Mouse (Mus musculus) embryonic facial prominence, embryonic 12.5 days (tissue): ENCODE results near the gene Glb1l. TPM values are rescaled to one million over a fixed set of nuclear protein-coding genes. Genes with fewer than 3 reads are reported as not detected.

Experiments
- ATAC-seq: fragments of 200-750 bp; cut with Nextera tagmentation; 2 replicates; pipeline ENCODE4 v1.8.0; 2017; ENCODE audit not compliant: insufficient number of reproducible peaks, insufficient read depth, low FRiP score, low TSS enrichment
- H3K27ac ChIP-seq: fragments of 300-500 bp; sonication (generic); 2 replicates; pipeline ENCODE4 v1.5.1; 2016; ENCODE audit warnings: mild to moderate bottlenecking
- H3K27me3 ChIP-seq: fragments of 300-500 bp; sonication (generic); 2 replicates; pipeline ENCODE4 v1.6.1; 2016; ENCODE audit warnings: mild to moderate bottlenecking, moderate library complexity
- H3K36me3 ChIP-seq: fragments of 300-500 bp; sonication (generic); 2 replicates; pipeline ENCODE4 v1.6.1; 2016; ENCODE audit warnings: mild to moderate bottlenecking
- H3K4me1 ChIP-seq: fragments of 300-500 bp; sonication (generic); 2 replicates; pipeline ENCODE4 v1.6.1; 2016
- H3K4me2 ChIP-seq: fragments of 300-500 bp; sonication (generic); replicated peaks from 2 replicates; pipeline ENCODE4 v1.6.1; 2016; ENCODE audit warnings: mild to moderate bottlenecking, moderate library complexity
- H3K4me3 ChIP-seq: fragments of 300-500 bp; sonication (generic); 2 replicates; pipeline ENCODE4 v1.5.1; 2016; ENCODE audit warnings: mild to moderate bottlenecking
- H3K9ac ChIP-seq: fragments of 300-500 bp; sonication (generic); 2 replicates; pipeline ENCODE4 v1.6.1; 2016; ENCODE audit warnings: mild to moderate bottlenecking, moderate library complexity
- H3K9me3 ChIP-seq: fragments of 300-500 bp; sonication (generic); 2 replicates; pipeline ENCODE4 v1.6.1; 2016; ENCODE audit warnings: mild to moderate bottlenecking, moderate library complexity
- WGBS: fragments of 180-500 bp; shearing (Covaris S2); methylation state at CpG from one replicate; pipeline ENCODE4 v1.1.7; 2016; 5-methylcytosine and 5-hydroxymethylcytosine counted together
- polyA plus RNA-seq: library from polyadenylated mRNA; unstranded; fragments of >200 nt; fragmentation: Nextera tagmentation; extraction: Ambion mirVana; gene quantifications from 2 replicates; pipeline ENCODE4 v1.2.1, GENCODE M21; 2016

Gene Glb1l
- polyA plus RNA-seq, 1 experiment from 2014 or later = 21.7 TPM

DNA sequence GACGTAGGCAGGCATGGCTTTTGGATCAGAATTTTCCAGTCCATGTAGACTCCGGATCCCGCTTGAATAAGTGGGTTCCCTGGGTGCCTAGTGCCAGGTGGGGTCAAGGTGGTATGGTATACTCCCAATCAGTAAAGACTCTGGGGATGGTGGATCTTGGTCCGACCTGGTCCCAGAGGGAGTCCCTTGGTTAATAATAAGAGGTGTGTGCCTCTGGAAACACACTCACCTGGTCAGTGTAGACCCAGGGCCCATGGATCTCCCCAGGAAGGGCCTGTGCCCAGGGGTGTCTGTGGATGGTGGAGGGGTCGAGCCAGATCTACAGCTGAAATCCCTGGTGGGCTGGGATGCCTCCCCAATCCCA lies 19.4 kb downstream of the Glb1l start:
- peaks cover 24% of the 10 kb centered on the region for H3K36me3 ChIP-seq
- H3K4me1 ChIP-seq = peaks cover 17% of the 10 kb centered on the region
- H3K4me3 ChIP-seq = peak overlapping the region; percentile 65
- no peak; the same call in 1 of the 2 replicates for ATAC-seq
- H3K9ac ChIP-seq = peak overlapping the region; percentile 82
- H3K27ac ChIP-seq = peak overlapping the region; percentile 88
- peak overlapping the region; percentile 80 for H3K4me2 ChIP-seq
- no peaks in the 10 kb centered on the region for H3K27me3 ChIP-seq
- no peaks in the 10 kb centered on the region for H3K9me3 ChIP-seq
- 36% methylated on average over 5 of the region's 5 CpGs for WGBS

DNA sequence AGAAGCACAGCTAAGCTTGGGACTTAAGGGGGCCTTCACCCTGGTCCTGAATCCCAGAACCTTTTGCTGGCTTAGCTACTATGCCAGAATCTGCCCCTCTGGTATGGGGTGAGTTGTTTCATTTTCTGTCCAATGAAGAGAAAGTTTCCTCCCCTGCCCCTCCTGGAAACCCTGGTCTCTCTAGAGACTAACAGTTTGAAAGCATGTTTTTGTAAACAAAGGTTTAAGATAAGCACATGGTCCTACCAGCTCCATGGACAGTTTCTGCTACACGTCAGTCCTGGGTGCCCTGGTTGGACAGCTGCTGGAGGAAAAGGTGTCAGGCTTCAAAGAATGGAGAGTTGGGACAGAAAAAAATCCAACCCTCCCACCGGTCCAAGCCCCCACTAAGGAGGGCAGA lies 20.0 kb downstream of the Glb1l start:
- WGBS = 57% methylated on average over 2 of the region's 2 CpGs
- no peaks in the 10 kb centered on the region for H3K27me3 ChIP-seq
- no peak for ATAC-seq
- H3K4me1 ChIP-seq = peaks cover 17% of the 10 kb centered on the region
- no peak overlapping the region for H3K27ac ChIP-seq
- H3K9ac ChIP-seq = peak overlapping the region; percentile 82; the same call in 1 of the 2 replicates
- H3K36me3 ChIP-seq = peaks cover 29% of the 10 kb centered on the region
- peak overlapping the region; percentile 80 for H3K4me2 ChIP-seq
- H3K9me3 ChIP-seq = no peaks in the 10 kb centered on the region; the same call in 1 of the 2 replicates
- peak overlapping the region; percentile 65 for H3K4me3 ChIP-seq

DNA sequence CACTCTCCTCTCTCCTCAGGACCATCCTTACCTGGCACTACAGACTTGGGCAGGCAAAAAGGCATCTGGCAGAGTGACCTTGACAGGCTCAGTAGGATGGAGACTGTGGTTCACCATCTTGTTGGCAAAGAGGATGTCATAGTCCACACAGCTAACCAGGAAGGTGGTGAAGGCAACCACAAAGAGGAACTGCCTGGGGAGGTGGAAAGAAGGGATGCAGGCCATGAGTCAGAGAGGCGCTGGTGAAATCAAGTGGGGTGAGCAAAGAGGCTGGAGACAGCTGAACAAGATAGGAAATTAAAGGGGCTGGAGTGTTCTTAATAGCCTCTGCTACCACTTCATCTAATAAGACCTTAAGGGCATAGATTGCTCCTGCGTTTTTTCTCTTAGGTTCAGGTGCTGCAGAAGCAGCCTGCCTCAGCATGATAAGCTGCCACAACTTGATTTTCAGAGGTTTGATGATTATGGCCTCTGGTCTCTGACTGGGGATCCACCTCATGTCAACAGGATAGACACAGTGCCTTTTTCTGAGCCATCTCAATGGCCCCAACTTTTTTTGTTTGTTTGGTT lies 22.6 kb downstream of the Glb1l start:
- Histone ChIP-seq H3K9me3 (no peaks in the 10 kb centered on the region; the same call in 1 of the 2 replicates), H3K27ac (no peak overlapping the region), H3K9ac (no peak overlapping the region), H3K4me3 (no peak overlapping the region), H3K27me3 (no peaks in the 10 kb centered on the region), H3K36me3 (peaks cover 47% of the 10 kb centered on the region), H3K4me2 (no peak overlapping the region), H3K4me1 (peaks cover 10% of the 10 kb centered on the region)
- no peak for ATAC-seq
- WGBS = 84% methylated on average over 2 of the region's 2 CpGs

GRCm38 (mm10) chr1:75187126-75187525 lies 23.5 kb downstream of the Glb1l start:
- no peaks in the 10 kb centered on the region for H3K27me3 ChIP-seq
- H3K9ac ChIP-seq = no peak overlapping the region
- no peak overlapping the region for H3K4me2 ChIP-seq
- peaks cover 56% of the 10 kb centered on the region for H3K36me3 ChIP-seq
- no peak overlapping the region for H3K27ac ChIP-seq
- no peak for ATAC-seq
- no peak overlapping the region for H3K4me3 ChIP-seq
- no peaks in the 10 kb centered on the region; the same call in 1 of the 2 replicates for H3K9me3 ChIP-seq
- peaks cover 8% of the 10 kb centered on the region for H3K4me1 ChIP-seq

DNA sequence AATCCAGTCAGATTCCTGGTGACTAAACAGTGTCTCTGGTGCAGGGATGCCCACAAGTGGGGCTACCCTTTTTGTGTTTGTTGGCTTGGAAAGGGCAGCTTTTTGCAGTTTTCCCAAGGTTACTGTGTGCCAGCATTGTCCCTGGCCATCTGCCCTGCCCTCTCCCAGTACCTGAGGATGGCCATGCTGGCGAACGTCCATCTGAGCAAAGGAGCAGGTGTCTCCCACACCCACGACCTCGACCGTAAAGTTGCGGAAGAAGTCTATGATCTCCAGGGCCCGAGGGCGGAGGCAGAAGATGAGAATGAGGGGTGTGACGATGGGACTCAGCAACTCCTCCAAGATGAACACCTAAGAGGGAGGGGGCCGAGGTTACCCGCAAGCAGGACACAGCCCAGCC lies 25.1 kb downstream of the Glb1l start:
- peaks cover 68% of the 10 kb centered on the region for H3K36me3 ChIP-seq
- no peak for ATAC-seq
- WGBS = 90% methylated on average over 11 of the region's 11 CpGs
- no peak overlapping the region for H3K4me2 ChIP-seq
- H3K4me1 ChIP-seq = peaks cover 4% of the 10 kb centered on the region; the same call in 1 of the 2 replicates
- H3K9ac ChIP-seq = no peak overlapping the region
- H3K27ac ChIP-seq = no peak overlapping the region
- no peak overlapping the region for H3K4me3 ChIP-seq
- H3K9me3 ChIP-seq = no peaks in the 10 kb centered on the region; the same call in 1 of the 2 replicates
- H3K27me3 ChIP-seq = no peaks in the 10 kb centered on the region

DNA sequence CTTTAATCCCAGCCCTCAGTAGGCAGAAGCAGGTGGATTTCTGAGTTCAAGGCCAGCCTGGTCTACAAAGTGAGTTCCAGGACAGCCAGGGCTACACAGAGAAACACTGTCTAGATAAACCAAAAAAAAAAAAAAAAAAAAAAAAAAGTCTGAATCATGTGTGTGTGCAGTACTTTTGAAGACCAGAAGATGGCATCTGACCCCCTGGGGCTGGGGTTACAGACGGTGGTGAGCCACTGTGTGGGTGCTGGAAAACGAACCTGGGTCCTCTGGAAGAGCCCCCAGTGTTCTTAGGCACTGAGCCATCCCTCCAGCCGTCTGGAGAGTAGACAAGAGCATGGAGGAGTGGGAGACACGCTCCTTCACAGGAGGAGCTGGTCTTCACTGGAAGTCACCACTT lies 28.5 kb downstream of the Glb1l start:
- Histone ChIP-seq H3K4me2 (no peak overlapping the region), H3K9me3 (no peaks in the 10 kb centered on the region; the same call in 1 of the 2 replicates), H3K4me1 (peaks cover 16% of the 10 kb centered on the region), H3K36me3 (peaks cover 66% of the 10 kb centered on the region), H3K27me3 (no peaks in the 10 kb centered on the region), H3K27ac (no peak overlapping the region), H3K4me3 (no peak overlapping the region), H3K9ac (no peak overlapping the region)
- 71% methylated on average over 4 of the region's 4 CpGs for WGBS
- ATAC-seq = no peak

DNA sequence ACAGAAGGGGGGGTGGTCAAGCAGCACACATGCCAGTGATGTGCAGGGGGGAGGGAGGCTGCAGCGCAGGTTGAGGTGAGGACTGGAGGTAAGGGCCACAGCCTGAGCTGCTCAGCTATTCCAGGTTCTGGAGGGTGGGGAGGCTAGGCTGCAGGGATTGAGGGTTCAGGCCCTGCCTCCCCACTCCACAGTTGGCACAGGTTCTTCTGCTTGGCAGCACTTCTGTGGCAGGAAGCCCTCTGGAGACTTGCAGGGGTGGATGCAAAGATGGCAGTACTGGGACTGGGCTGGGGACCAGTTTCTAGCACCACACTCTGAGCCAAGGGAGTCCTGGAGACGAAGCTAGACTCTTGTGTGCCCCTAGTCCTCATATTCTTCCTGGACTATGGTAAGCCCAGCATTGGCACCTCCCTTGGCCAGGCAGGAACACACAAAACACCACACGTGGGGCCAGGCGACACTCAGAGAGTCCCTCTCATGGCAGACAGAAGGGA lies 29.2 kb downstream of the Glb1l start:
- H3K9me3 ChIP-seq = no peaks in the 10 kb centered on the region; the same call in 1 of the 2 replicates
- H3K27ac ChIP-seq = no peak overlapping the region
- peaks cover 63% of the 10 kb centered on the region for H3K36me3 ChIP-seq
- no peaks in the 10 kb centered on the region for H3K27me3 ChIP-seq
- peaks cover 16% of the 10 kb centered on the region for H3K4me1 ChIP-seq
- H3K4me3 ChIP-seq = no peak overlapping the region
- no peak for ATAC-seq
- no peak overlapping the region for H3K4me2 ChIP-seq
- WGBS = 82% methylated on average over 4 of the region's 4 CpGs
- no peak overlapping the region for H3K9ac ChIP-seq

DNA sequence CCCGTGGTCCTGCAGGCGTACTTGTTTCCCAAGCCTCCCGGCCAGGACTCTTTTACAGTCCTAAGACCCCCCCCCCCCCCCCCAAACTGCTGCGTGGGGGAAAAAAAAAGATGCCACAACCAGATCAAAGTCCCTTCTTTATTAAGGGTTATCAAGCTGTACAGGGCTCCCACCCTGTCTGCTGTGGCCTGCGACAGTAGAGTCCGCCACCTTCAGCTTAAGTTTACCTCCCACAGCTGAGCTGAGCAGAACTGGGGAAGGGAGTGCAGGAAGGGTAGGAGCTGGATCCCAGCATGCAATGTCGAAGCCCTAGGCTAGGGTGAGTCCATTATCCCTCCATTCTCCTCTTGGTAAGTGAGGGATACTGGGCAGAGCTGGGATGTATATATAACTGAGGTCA lies 29.9 kb downstream of the Glb1l start:
- Histone ChIP-seq H3K9me3 (no peaks in the 10 kb centered on the region), H3K27ac (no peak overlapping the region), H3K27me3 (no peaks in the 10 kb centered on the region), H3K4me3 (peak overlapping the region; percentile 57), H3K9ac (no peak overlapping the region), H3K4me1 (peaks cover 16% of the 10 kb centered on the region), H3K36me3 (peaks cover 61% of the 10 kb centered on the region), H3K4me2 (peak overlapping the region; percentile 89)
- WGBS = 48% methylated on average over 7 of the region's 7 CpGs
- no peak for ATAC-seq

- Histone ChIP-seq H3K4me3 (peak within 1 kb of the TSS; percentile 57), H3K9ac (peak within 1 kb of the TSS; percentile 58), H3K4me2 (peak within 1 kb of the TSS; percentile 89), H3K27me3 (no peaks in the 10 kb centered on the region), H3K9me3 (no peaks in the 10 kb centered on the region), H3K4me1 (peaks cover 16% of the 10 kb centered on the region), H3K36me3 (peaks cover 61% of the 10 kb centered on the region), H3K27ac (no peak within 1 kb of the TSS)
- under 1% methylated on average over 31 of the region's 31 CpGs for WGBS
- peak; percentile 88 for ATAC-seq
These were observed 30.5 kb downstream of the Glb1l start, which contains the start of gene Abcb6 for GRCm38 (mm10) chr1:75180105-75180590. Abcb6 (minus strand) TSS chr1:75180392.

DNA sequence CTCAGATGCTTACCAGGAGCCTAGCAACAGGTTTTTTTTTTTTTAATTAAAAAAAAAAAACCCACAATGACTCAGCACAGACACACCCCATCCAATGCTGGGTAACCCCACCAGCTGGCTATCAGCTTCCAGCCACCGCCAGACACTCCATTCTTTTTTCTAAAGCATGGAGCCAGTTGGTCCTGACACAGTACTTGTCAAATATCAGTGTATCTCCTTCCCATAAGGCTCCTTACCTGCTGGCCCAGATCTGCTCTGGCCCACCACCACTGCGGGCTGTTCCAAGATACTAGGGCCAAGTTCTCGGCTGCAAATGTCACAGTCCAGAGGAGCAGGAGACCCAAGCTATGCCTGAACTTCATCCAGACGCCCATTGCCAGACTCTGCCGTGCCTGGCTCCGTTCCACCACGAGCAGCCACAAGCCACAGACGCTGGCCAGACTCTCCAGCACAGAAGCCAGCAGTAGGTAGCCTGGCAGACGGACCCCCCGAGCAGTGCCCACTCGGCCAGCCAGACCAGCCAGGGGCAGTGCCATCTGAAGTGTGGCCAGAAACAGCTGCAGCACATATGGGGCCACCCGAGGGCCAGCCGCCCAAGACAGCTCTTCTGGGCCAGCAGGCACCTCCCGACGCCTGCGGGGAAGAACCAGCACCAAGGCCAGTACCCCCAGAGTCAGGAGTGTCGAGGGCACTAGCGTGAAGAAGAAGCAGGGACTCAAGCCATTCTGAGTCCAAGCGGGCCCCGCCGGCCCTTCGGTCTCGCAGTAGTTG lies 31.1 kb downstream of the Glb1l start:
- H3K27me3 ChIP-seq = no peaks in the 10 kb centered on the region
- peak overlapping the region; percentile 58 for H3K9ac ChIP-seq
- H3K36me3 ChIP-seq = peaks cover 58% of the 10 kb centered on the region
- peak overlapping the region; percentile 89 for H3K4me2 ChIP-seq
- no peaks in the 10 kb centered on the region for H3K9me3 ChIP-seq
- H3K4me3 ChIP-seq = peak overlapping the region; percentile 57
- H3K27ac ChIP-seq = no peak overlapping the region
- peak; percentile 11; the same call in 1 of the 2 replicates for ATAC-seq
- H3K4me1 ChIP-seq = peaks cover 16% of the 10 kb centered on the region
- 11% methylated on average over 23 of the region's 23 CpGs for WGBS

GRCm38 (mm10) chr1:75168472-75169464 lies 41.8 kb downstream of the Glb1l start, which contains the start of gene Zfand2b:
Zfand2b (plus strand) TSS chr1:75168646.
- ATAC-seq = peak; percentile 98
- Histone ChIP-seq H3K27me3 (no peaks in the 10 kb centered on the region), H3K9me3 (no peaks in the 10 kb centered on the region), H3K4me1 (peaks cover 13% of the 10 kb centered on the region), H3K27ac (peak within 1 kb of the TSS; percentile 93), H3K4me2 (peak within 1 kb of the TSS; percentile 65), H3K4me3 (peak within 1 kb of the TSS; percentile 75), H3K36me3 (peaks cover 37% of the 10 kb centered on the region), H3K9ac (peak within 1 kb of the TSS; percentile 58)
- 2% methylated on average over 57 of the region's 59 CpGs for WGBS
